Mouse (Mus musculus): ENCODE results near the gene Gimap8. TPM values are rescaled to one million over a fixed set of nuclear protein-coding genes. Genes with fewer than 3 reads are reported as not detected.

Gene Gimap8
- total and polyA plus RNA-seq, 3 experiments: 4.1 to 7.6 (median 7.1) TPM

DNA sequence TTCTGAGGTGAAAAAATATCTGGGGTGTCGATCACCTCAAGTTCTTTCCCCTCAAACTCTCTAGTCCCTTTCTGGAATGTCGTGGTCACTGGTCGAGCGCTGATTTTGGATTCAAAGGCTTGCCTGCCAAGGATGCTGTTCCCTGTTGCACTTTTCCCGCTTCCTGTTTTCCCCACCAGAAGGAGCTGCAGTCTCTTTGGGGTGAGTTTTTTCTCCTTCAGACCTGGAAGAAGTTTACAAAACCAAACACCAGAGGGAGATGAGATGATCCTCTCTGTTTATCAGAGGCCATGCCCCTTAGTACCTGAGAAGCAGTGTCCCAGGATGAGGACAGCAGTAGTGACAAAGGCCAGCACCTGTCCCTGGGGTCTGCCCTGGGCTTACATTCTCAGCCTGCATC is 55.6 kb downstream of the Gimap8 start:
- peaks cover 53% of the 10 kb centered on the region for H3K36me3 ChIP-seq (ENCODE audit: control insufficient read depth, insufficient read depth, low read length)
- H3K79me2 ChIP-seq (replicated peaks; ENCODE audit: control insufficient read depth, insufficient read depth, low read length): no peaks in the 10 kb centered on the region
- H3K4me3 ChIP-seq: no peak overlapping the region
- DNase-seq: no peak
- TF ChIP-seq CTCF (IDR thresholded peaks at IDR 0.05): peak; percentile 51
- TF ChIP-seq POLR2A (IDR thresholded peaks at IDR 0.05; ENCODE audit: insufficient read depth, low read depth, low read length): no peak
- no peak for TF ChIP-seq EP300 (IDR thresholded peaks at IDR 0.05; ENCODE audit: insufficient read depth, low read depth, low read length)
- intact Hi-C loops (cut with DNase I): no loop called here
- WGBS: 54% methylated on average over 5 of the region's 5 CpGs
- H3K9ac ChIP-seq (ENCODE audit: low read depth, low read length): no peak overlapping the region
- no peaks in the 10 kb centered on the region for H3K27me3 ChIP-seq (ENCODE audit: control insufficient read depth, insufficient read depth, low read length)
- H3K4me1 ChIP-seq (ENCODE audit: control insufficient read depth, insufficient read depth, low read length): peaks cover 28% of the 10 kb centered on the region
- peak overlapping the region; percentile 90 for H3K27ac ChIP-seq

DNA sequence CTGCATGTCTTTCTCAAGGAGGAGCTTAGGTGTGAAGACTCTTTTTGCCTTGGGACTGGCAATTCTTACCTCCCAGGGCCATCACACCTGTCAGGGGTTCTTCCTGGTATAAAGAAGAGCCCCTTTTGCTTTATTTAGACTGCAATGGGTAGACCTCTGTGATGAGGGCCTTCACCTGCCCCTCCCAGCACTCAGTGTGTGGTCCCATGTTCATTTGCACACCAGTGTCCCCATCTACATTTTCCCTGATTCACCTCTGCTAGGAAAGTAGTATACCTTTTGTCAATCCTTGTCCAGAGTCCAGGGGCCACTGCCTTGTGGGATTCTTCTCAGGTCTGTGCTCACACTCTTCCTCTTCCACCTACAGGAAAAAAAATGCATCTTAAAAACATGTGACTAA is 57.1 kb downstream of the Gimap8 start:
- intact Hi-C loops (cut with DNase I): no loop called here
- no peak for TF ChIP-seq POLR2A (IDR thresholded peaks at IDR 0.05; ENCODE audit: insufficient read depth, low read depth, low read length)
- TF ChIP-seq CTCF (IDR thresholded peaks at IDR 0.05): no peak
- no peak for TF ChIP-seq EP300 (IDR thresholded peaks at IDR 0.05; ENCODE audit: insufficient read depth, low read depth, low read length)
- Histone ChIP-seq H3K27me3 (ENCODE audit: control insufficient read depth, insufficient read depth, low read length) (no peaks in the 10 kb centered on the region), H3K4me3 (no peak overlapping the region), H3K79me2 (replicated peaks; ENCODE audit: control insufficient read depth, insufficient read depth, low read length) (no peaks in the 10 kb centered on the region), H3K27ac (peak overlapping the region; percentile 96; the same call in 1 of the 2 replicates), H3K36me3 (ENCODE audit: control insufficient read depth, insufficient read depth, low read length) (peaks cover 46% of the 10 kb centered on the region), H3K9ac (ENCODE audit: low read depth, low read length) (no peak overlapping the region), H3K4me1 (ENCODE audit: control insufficient read depth, insufficient read depth, low read length) (peaks cover 22% of the 10 kb centered on the region)
- DNase-seq: no peak

DNA sequence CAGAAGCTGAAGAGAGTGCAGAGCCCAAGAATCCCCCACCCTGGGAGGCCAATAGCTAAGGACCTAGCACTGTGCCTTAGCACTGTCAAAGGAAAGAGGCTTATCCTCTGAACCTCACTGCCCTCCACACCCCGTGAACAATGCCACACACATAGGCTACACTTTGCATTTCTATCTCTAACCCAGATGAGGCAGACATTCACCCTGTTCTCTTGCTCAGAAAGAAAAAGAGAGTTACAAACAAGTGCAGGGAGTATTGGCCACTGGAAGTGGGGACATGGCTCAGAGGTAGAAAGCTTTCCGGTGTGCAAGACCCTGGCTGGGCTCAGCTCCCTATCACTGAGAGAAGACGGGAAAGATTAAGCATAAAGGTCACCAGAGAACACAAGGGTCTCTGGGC is 59.1 kb downstream of the Gimap8 start:
- no peaks in the 10 kb centered on the region for H3K79me2 ChIP-seq (replicated peaks; ENCODE audit: control insufficient read depth, insufficient read depth, low read length)
- 22% methylated on average over 3 of the region's 3 CpGs for WGBS
- H3K4me3 ChIP-seq: peak overlapping the region; percentile 58
- H3K27ac ChIP-seq: peak overlapping the region; percentile 96
- H3K9ac ChIP-seq (ENCODE audit: low read depth, low read length): peak overlapping the region; percentile 72
- TF ChIP-seq POLR2A (IDR thresholded peaks at IDR 0.05; ENCODE audit: insufficient read depth, low read depth, low read length) (0 out of 2 replicates have a peak, but pooled peaks have one; percentile 4), CTCF (IDR thresholded peaks at IDR 0.05) (no peak)
- no peak for DNase-seq
- intact Hi-C loops (cut with DNase I): loop anchor here (2.0 to 5.0 kb wide), 2 partner anchors 29 to 59 kb away; partner anchors contain the start of genes Gimap8 and Gimap9
- H3K4me1 ChIP-seq (ENCODE audit: control insufficient read depth, insufficient read depth, low read length): peaks cover 13% of the 10 kb centered on the region
- H3K36me3 ChIP-seq (ENCODE audit: control insufficient read depth, insufficient read depth, low read length): peaks cover 34% of the 10 kb centered on the region
- no peaks in the 10 kb centered on the region for H3K27me3 ChIP-seq (ENCODE audit: control insufficient read depth, insufficient read depth, low read length)

Other genes starting within 250 kb of the Gimap8 start
- gene Zfp467, start 201.4 kb upstream of the Gimap8 start, total RNA-seq (2021): 10 to 100 TPM in 1 of 2 experiments, 1 to 10 TPM in 1; 9.7 to 11.8 TPM
- 11.0 and 13.0 TPM in 2 replicates for gene Zfp467, start 201.4 kb upstream of the Gimap8 start, polyA plus RNA-seq (2012; rRNA removed)
- under 1 TPM; 0.18 to 0.47 TPM for gene Sspo, start 199.0 kb upstream of the Gimap8 start, total RNA-seq (2021)
- gene Sspo, start 199.0 kb upstream of the Gimap8 start, polyA plus RNA-seq (2012; rRNA removed): 0.85 and 1.7 TPM in 2 replicates
- 10 to 100 TPM; 17.8 to 18.1 TPM for gene Atp6v0e2, start 109.6 kb upstream of the Gimap8 start, total RNA-seq (2021)
- 18.5 and 24.3 TPM in 2 replicates for gene Atp6v0e2, start 109.6 kb upstream of the Gimap8 start, polyA plus RNA-seq (2012; rRNA removed)
- 10 to 100 TPM; 14.9 to 16.6 TPM for gene Lrrc61, start 92.4 kb upstream of the Gimap8 start, total RNA-seq (2021)
- gene Lrrc61, start 92.4 kb upstream of the Gimap8 start, polyA plus RNA-seq (2012; rRNA removed): 13.9 and 19.8 TPM in 2 replicates
- 10 to 100 TPM; 70.9 to 82.4 TPM for gene Rarres2, start 74.4 kb upstream of the Gimap8 start, total RNA-seq (2021)
- gene Rarres2, start 74.4 kb upstream of the Gimap8 start, polyA plus RNA-seq (2012; rRNA removed): 93.7 and 99.3 TPM in 2 replicates
- gene Gm45021, start 57.6 kb upstream of the Gimap8 start, total RNA-seq (2021): not detected
- gene Gm45021, start 57.6 kb upstream of the Gimap8 start, polyA plus RNA-seq (2012; rRNA removed): not detected in 2 replicates
- gene Repin1, start 53.4 kb upstream of the Gimap8 start, total RNA-seq (2021): 10 to 100 TPM; 30.0 to 33.2 TPM
- gene Repin1, start 53.4 kb upstream of the Gimap8 start, polyA plus RNA-seq (2012; rRNA removed): 27.7 and 33.1 TPM in 2 replicates
- not detected for gene Gm44965, start 53.3 kb upstream of the Gimap8 start, total RNA-seq (2021)
- not detected in 2 replicates for gene Gm44965, start 53.3 kb upstream of the Gimap8 start, polyA plus RNA-seq (2012; rRNA removed)
- gene Zfp775, start 45.2 kb upstream of the Gimap8 start, total RNA-seq (2021): 10 to 100 TPM; 11.8 to 12.9 TPM
- gene Zfp775, start 45.2 kb upstream of the Gimap8 start, polyA plus RNA-seq (2012; rRNA removed): 6.2 and 7.0 TPM in 2 replicates
- gene AI854703, start 20.5 kb upstream of the Gimap8 start, total RNA-seq (2021): under 1 TPM; 0.16 to 0.29 TPM
- 0.68 and 1.1 TPM in 2 replicates for gene AI854703, start 20.5 kb upstream of the Gimap8 start, polyA plus RNA-seq (2012; rRNA removed)
- gene Gimap9, start 28.9 kb downstream of the Gimap8 start, total RNA-seq (2021): 1 to 10 TPM; 3.1 to 3.4 TPM
- gene Gimap9, start 28.9 kb downstream of the Gimap8 start, polyA plus RNA-seq (2012; rRNA removed): 1.8 and 3.7 TPM in 2 replicates
- gene Gimap4, start 37.3 kb downstream of the Gimap8 start, total RNA-seq (2021): 10 to 100 TPM; 22.4 to 25.3 TPM
- gene Gimap4, start 37.3 kb downstream of the Gimap8 start, polyA plus RNA-seq (2012; rRNA removed): 28.1 and 42.1 TPM in 2 replicates
- gene Gimap6, start 61.0 kb downstream of the Gimap8 start, total RNA-seq (2021): 10 to 100 TPM; 34.3 to 38.1 TPM
- gene Gimap6, start 61.0 kb downstream of the Gimap8 start, polyA plus RNA-seq (2012; rRNA removed): 19.2 and 28.6 TPM in 2 replicates
- 1 to 10 TPM; 3.4 to 5.6 TPM for gene Gm28053, start 71.4 kb downstream of the Gimap8 start, total RNA-seq (2021)
- not detected in 2 replicates for gene Gm28053, start 71.4 kb downstream of the Gimap8 start, polyA plus RNA-seq (2012; rRNA removed)
- under 1 TPM in 1 of 2 experiments, not detected in 1; 0.77 TPM for gene Gimap7, start 71.4 kb downstream of the Gimap8 start, total RNA-seq (2021)
- gene Gimap7, start 71.4 kb downstream of the Gimap8 start, polyA plus RNA-seq (2012; rRNA removed): 0.29 and 0.70 TPM in 2 replicates
- gene Gimap1, start 91.8 kb downstream of the Gimap8 start, total RNA-seq (2021): 1 to 10 TPM; 8.9 to 9.4 TPM
- 5.9 and 6.6 TPM in 2 replicates for gene Gimap1, start 91.8 kb downstream of the Gimap8 start, polyA plus RNA-seq (2012; rRNA removed)
- 1 to 10 TPM; 4.6 to 5.1 TPM for gene Gimap5, start 99.0 kb downstream of the Gimap8 start, total RNA-seq (2021)
- gene Gimap5, start 99.0 kb downstream of the Gimap8 start, polyA plus RNA-seq (2012; rRNA removed): 6.2 and 6.6 TPM in 2 replicates
- 1 to 10 TPM; 1.0 to 1.5 TPM for gene Gimap3, start 123.6 kb downstream of the Gimap8 start, total RNA-seq (2021)
- 3.0 and 4.8 TPM in 2 replicates for gene Gimap3, start 123.6 kb downstream of the Gimap8 start, polyA plus RNA-seq (2012; rRNA removed)
- 10 to 100 TPM; 17.0 to 22.0 TPM for gene Tmem176a, start 193.7 kb downstream of the Gimap8 start, total RNA-seq (2021)
- 19.3 and 28.1 TPM in 2 replicates for gene Tmem176a, start 193.7 kb downstream of the Gimap8 start, polyA plus RNA-seq (2012; rRNA removed)
- gene Tmem176b, start 194.3 kb downstream of the Gimap8 start, total RNA-seq (2021): 10 to 100 TPM; 41.6 to 53.0 TPM
- gene Tmem176b, start 194.3 kb downstream of the Gimap8 start, polyA plus RNA-seq (2012; rRNA removed): 104 and 108 TPM in 2 replicates
- gene Aoc1, start 225.7 kb downstream of the Gimap8 start, total RNA-seq (2021): not detected
- gene Aoc1, start 225.7 kb downstream of the Gimap8 start, polyA plus RNA-seq (2012; rRNA removed): 0.23 and 1.1 TPM in 2 replicates